Mouse (Mus musculus) NIH3T3 (cell line): ENCODE data around the gene Dscam.

Experiments
- DNase-seq: peaks from one replicate; pipeline ENCODE4 v3.0.0-alpha.2; 2012; ENCODE audit warnings: low read depth

Dscam gene

GRCm38 (mm10) chr16:96759081-96759603 lies 411.4 kb downstream of the Dscam start:
- no peak for DNase-seq

GRCm38 (mm10) chr16:96758381-96758780 lies 412.2 kb downstream of the Dscam start:
- no peak for DNase-seq

GRCm38 (mm10) chr16:96757588-96758313 lies 412.8 kb downstream of the Dscam start:
- DNase-seq = no peak

GRCm38 (mm10) chr16:96756994-96757393 lies 413.6 kb downstream of the Dscam start:
- DNase-seq = no peak

- DNase-seq = no peak
Measured at GRCm38 (mm10) chr16:96754971-96755504, 415.5 kb downstream of the Dscam start.

GRCm38 (mm10) chr16:96754381-96754780 lies 416.2 kb downstream of the Dscam start:
- no peak for DNase-seq

GRCm38 (mm10) chr16:96753781-96754173 lies 416.8 kb downstream of the Dscam start:
- DNase-seq = no peak

GRCm38 (mm10) chr16:96753164-96753780 lies 417.3 kb downstream of the Dscam start:
- DNase-seq = no peak

GRCm38 (mm10) chr16:96742475-96743255 lies 427.9 kb downstream of the Dscam start:
- no peak for DNase-seq

- DNase-seq = no peak
Measured at GRCm38 (mm10) chr16:96741336-96741735, 429.2 kb downstream of the Dscam start.

- DNase-seq = no peak
Measured at GRCm38 (mm10) chr16:96740073-96741055, 430.2 kb downstream of the Dscam start.

GRCm38 (mm10) chr16:96736501-96736900 lies 434.1 kb downstream of the Dscam start:
- no peak for DNase-seq

- no peak for DNase-seq
Measured at GRCm38 (mm10) chr16:96730881-96731280, 439.7 kb downstream of the Dscam start.

- DNase-seq = no peak
Measured at GRCm38 (mm10) chr16:96727836-96728774, 442.4 kb downstream of the Dscam start.

GRCm38 (mm10) chr16:96725071-96725724 lies 445.4 kb downstream of the Dscam start:
- no peak for DNase-seq

GRCm38 (mm10) chr16:96724591-96724990 lies 446.0 kb downstream of the Dscam start:
- DNase-seq = no peak

- DNase-seq = no peak
Measured at GRCm38 (mm10) chr16:96724123-96724522, 446.4 kb downstream of the Dscam start.

- no peak for DNase-seq
Measured at GRCm38 (mm10) chr16:96723066-96723669, 447.4 kb downstream of the Dscam start.

GRCm38 (mm10) chr16:96722135-96722534 lies 448.4 kb downstream of the Dscam start:
- DNase-seq = peak; percentile 2
